Mouse (Mus musculus): Measurements from ENCODE around the gene Mtm1. TPM values are rescaled to one million over a fixed set of nuclear protein-coding genes. Genes with fewer than 3 reads are reported as not detected.

Gene Mtm1
- total RNA-seq, 1 experiment: 4.3 TPM

DNA sequence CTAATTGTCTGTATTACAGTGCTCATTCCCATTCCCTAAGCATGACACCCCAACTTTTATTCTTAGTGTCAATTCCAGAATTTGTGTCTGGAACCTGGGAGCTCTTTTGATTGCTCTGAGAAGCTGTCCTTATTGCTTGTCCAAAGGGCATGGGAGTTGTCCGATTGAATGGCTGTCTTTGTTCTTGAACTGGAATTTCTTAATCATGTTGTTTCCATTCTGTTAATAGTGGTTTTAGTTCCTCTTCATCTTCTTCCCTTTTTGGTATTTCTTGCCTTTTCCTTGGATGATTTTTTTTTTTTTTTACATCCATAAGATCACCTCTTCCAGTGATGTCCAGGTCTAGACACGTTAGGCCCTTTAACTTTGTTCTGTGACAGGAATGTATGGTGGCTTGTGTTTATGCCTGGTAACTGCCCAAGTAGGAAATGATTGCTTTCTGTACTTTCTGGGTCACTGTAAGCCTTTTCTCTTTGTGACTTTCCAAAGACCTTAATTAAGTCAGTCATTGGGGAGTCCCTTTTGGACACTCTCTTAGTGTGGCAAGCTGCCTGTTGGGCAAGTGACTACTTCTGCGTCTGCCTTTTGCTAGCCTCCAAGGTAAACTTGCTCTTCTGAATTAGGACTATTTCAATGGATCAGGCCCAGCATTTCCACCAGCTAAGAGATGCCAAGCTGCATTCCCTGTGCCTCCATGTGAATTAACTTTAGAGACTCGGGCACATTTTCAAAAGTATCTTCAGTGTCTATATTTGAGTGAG lies 12.3 kb downstream of the Mtm1 start:
- H3K4me3 ChIP-seq (ENCODE audit: insufficient read depth in 1 of 2, low read depth in 1 of 2, low read length in 2 of 2, poor library complexity in 1 of 2, severe bottlenecking in 1 of 2): no peak overlapping the region
- no peaks in the 10 kb centered on the region for H3K9me3 ChIP-seq (ENCODE audit: control insufficient read depth, insufficient read depth, low read depth, low read length)
- H3K36me3 ChIP-seq (ENCODE audit: control insufficient read depth, insufficient read depth, low read length, poor library complexity, severe bottlenecking): no peaks in the 10 kb centered on the region
- in situ Hi-C loops (cut with MboI; ENCODE audit: low sequenced_read_pairs in 2 of 2, unreplicated experiment in 2 of 2): no loop called here
- no peak overlapping the region for H3K9ac ChIP-seq (ENCODE audit: insufficient read depth, low read depth, low read length, poor library complexity, severe bottlenecking)
- DNase-seq (ENCODE audit: low read depth, low spot score): no peak
- H3K4me1 ChIP-seq (ENCODE audit: control insufficient read depth in 2 of 2, insufficient read depth in 2 of 2, low read length in 2 of 2, poor library complexity in 1 of 2): 0 out of 4 replicates have a peak, but pooled peaks cover 0 to 1% of the 10 kb centered on the region in 2 experiments
- no peak overlapping the region for H3K27ac ChIP-seq (ENCODE audit: insufficient read depth, low read depth, low read length, poor library complexity, severe bottlenecking)
- TF ChIP-seq CHD2 (IDR thresholded peaks at IDR 0.05; ENCODE audit: low read depth, low read length) (no peak), MAFK (IDR thresholded peaks at IDR 0.05; ENCODE audit: insufficient read depth, low read depth, low read length) (no peak), ZNF384 (IDR thresholded peaks at IDR 0.05; ENCODE audit: low read depth, low read length) (no peak), HCFC1 (IDR thresholded peaks at IDR 0.05; ENCODE audit: borderline replicate concordance, insufficient read depth, low read length) (no peak), ZC3H11A (IDR thresholded peaks at IDR 0.05; ENCODE audit: borderline replicate concordance, low read depth, low read length) (no peak)

DNA sequence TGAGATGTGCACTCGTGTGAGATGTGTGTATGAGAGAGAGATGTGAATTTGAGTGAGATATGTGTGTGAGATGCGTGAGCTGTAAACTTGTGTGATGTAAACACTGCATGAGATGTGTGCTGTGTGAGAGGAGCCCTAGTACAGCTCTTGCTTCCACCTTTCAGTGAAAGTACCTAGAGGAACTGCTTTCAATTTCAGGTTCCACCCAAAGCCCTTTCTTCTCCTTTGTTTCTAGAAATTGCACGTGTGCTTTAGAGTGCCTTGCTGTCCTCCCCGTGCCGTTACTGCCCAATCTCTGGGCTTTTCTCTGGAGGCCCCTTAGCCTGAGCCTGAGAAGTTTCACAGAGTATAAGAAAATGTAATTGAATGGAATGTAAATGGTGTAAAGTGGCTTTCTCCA lies 16.3 kb downstream of the Mtm1 start:
- Histone ChIP-seq H3K4me1 (ENCODE audit: control insufficient read depth in 2 of 2, insufficient read depth in 2 of 2, low read length in 2 of 2, poor library complexity in 1 of 2) (no peaks in the 10 kb centered on the region), H3K4me3 (ENCODE audit: insufficient read depth in 1 of 2, low read depth in 1 of 2, low read length in 2 of 2, poor library complexity in 1 of 2, severe bottlenecking in 1 of 2) (no peak overlapping the region), H3K9ac (ENCODE audit: insufficient read depth, low read depth, low read length, poor library complexity, severe bottlenecking) (no peak overlapping the region), H3K9me3 (ENCODE audit: control insufficient read depth, insufficient read depth, low read depth, low read length) (no peaks in the 10 kb centered on the region), H3K27ac (ENCODE audit: insufficient read depth, low read depth, low read length, poor library complexity, severe bottlenecking) (no peak overlapping the region), H3K36me3 (ENCODE audit: control insufficient read depth, insufficient read depth, low read length, poor library complexity, severe bottlenecking) (no peaks in the 10 kb centered on the region)
- TF ChIP-seq MAFK (IDR thresholded peaks at IDR 0.05; ENCODE audit: insufficient read depth, low read depth, low read length): no peak
- TF ChIP-seq ZC3H11A (IDR thresholded peaks at IDR 0.05; ENCODE audit: borderline replicate concordance, low read depth, low read length): no peak
- no peak for TF ChIP-seq ZNF384 (IDR thresholded peaks at IDR 0.05; ENCODE audit: low read depth, low read length)
- no peak for TF ChIP-seq HCFC1 (IDR thresholded peaks at IDR 0.05; ENCODE audit: borderline replicate concordance, insufficient read depth, low read length)
- TF ChIP-seq CHD2 (IDR thresholded peaks at IDR 0.05; ENCODE audit: low read depth, low read length): no peak
- DNase-seq (ENCODE audit: low read depth, low spot score): no peak
- in situ Hi-C loops (cut with MboI; ENCODE audit: low sequenced_read_pairs in 2 of 2, unreplicated experiment in 2 of 2): no loop called here

DNA sequence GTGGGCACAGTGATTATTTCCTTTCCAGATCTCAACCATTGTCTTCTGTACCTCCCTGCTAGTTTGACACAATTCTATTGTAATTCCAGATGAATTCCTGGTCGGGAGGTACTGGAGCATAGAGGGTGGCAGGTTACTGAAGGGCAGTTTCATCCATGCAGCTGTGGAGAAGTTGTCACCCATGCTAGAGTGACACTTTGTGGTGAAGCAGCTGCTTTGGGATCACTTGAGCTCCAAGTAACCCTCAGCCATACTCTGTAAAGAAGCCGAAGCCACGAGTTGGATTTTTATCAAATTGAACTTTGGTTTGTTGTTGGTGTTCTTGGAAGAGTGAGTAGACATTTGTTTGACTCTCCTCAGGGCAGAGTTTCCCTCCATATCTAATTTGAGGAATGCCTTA lies 17.6 kb downstream of the Mtm1 start:
- no peaks in the 10 kb centered on the region for H3K36me3 ChIP-seq (ENCODE audit: control insufficient read depth, insufficient read depth, low read length, poor library complexity, severe bottlenecking)
- TF ChIP-seq MAFK (IDR thresholded peaks at IDR 0.05; ENCODE audit: insufficient read depth, low read depth, low read length): no peak
- no peak for TF ChIP-seq CHD2 (IDR thresholded peaks at IDR 0.05; ENCODE audit: low read depth, low read length)
- no peak for TF ChIP-seq ZC3H11A (IDR thresholded peaks at IDR 0.05; ENCODE audit: borderline replicate concordance, low read depth, low read length)
- no peak for TF ChIP-seq ZNF384 (IDR thresholded peaks at IDR 0.05; ENCODE audit: low read depth, low read length)
- no peak for TF ChIP-seq HCFC1 (IDR thresholded peaks at IDR 0.05; ENCODE audit: borderline replicate concordance, insufficient read depth, low read length)
- in situ Hi-C loops (cut with MboI; ENCODE audit: low sequenced_read_pairs in 2 of 2, unreplicated experiment in 2 of 2): no loop called here
- no peak for DNase-seq (ENCODE audit: low read depth, low spot score)
- H3K4me3 ChIP-seq (ENCODE audit: insufficient read depth in 1 of 2, low read depth in 1 of 2, low read length in 2 of 2, poor library complexity in 1 of 2, severe bottlenecking in 1 of 2): no peak overlapping the region
- no peaks in the 10 kb centered on the region for H3K9me3 ChIP-seq (ENCODE audit: control insufficient read depth, insufficient read depth, low read depth, low read length)
- H3K4me1 ChIP-seq (ENCODE audit: control insufficient read depth in 2 of 2, insufficient read depth in 2 of 2, low read length in 2 of 2, poor library complexity in 1 of 2): no peaks in the 10 kb centered on the region
- no peak overlapping the region for H3K27ac ChIP-seq (ENCODE audit: insufficient read depth, low read depth, low read length, poor library complexity, severe bottlenecking)
- H3K9ac ChIP-seq (ENCODE audit: insufficient read depth, low read depth, low read length, poor library complexity, severe bottlenecking): no peak overlapping the region

DNA sequence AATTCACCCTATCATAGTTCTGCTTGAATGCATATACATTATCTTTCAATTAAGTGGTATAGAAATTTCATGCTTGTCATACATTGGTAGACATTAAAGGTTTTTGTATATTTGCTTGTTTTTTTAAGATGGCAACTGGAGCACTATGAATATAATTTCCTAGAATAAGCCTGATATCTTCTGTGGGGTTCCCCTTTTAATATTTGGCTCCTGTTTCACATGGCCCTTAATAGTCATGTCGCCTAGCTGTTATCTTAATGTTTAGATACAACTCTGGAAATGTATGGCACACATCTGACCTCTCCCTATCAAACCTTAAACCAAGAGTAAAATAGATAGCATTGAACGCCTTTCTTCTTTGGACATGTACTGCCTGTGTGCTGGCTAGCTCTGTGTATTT lies 20.3 kb downstream of the Mtm1 start:
- no peaks in the 10 kb centered on the region for H3K9me3 ChIP-seq (ENCODE audit: control insufficient read depth, insufficient read depth, low read depth, low read length)
- H3K4me1 ChIP-seq (ENCODE audit: control insufficient read depth in 2 of 2, insufficient read depth in 2 of 2, low read length in 2 of 2, poor library complexity in 1 of 2): no peaks in the 10 kb centered on the region
- no peak overlapping the region for H3K4me3 ChIP-seq (ENCODE audit: insufficient read depth in 1 of 2, low read depth in 1 of 2, low read length in 2 of 2, poor library complexity in 1 of 2, severe bottlenecking in 1 of 2)
- H3K9ac ChIP-seq (ENCODE audit: insufficient read depth, low read depth, low read length, poor library complexity, severe bottlenecking): no peak overlapping the region
- no peak for DNase-seq (ENCODE audit: low read depth, low spot score)
- H3K27ac ChIP-seq (ENCODE audit: insufficient read depth, low read depth, low read length, poor library complexity, severe bottlenecking): no peak overlapping the region
- TF ChIP-seq HCFC1 (IDR thresholded peaks at IDR 0.05; ENCODE audit: borderline replicate concordance, insufficient read depth, low read length): no peak
- TF ChIP-seq ZNF384 (IDR thresholded peaks at IDR 0.05; ENCODE audit: low read depth, low read length): no peak
- in situ Hi-C loops (cut with MboI; ENCODE audit: low sequenced_read_pairs in 2 of 2, unreplicated experiment in 2 of 2): no loop called here
- no peaks in the 10 kb centered on the region for H3K36me3 ChIP-seq (ENCODE audit: control insufficient read depth, insufficient read depth, low read length, poor library complexity, severe bottlenecking)

DNA sequence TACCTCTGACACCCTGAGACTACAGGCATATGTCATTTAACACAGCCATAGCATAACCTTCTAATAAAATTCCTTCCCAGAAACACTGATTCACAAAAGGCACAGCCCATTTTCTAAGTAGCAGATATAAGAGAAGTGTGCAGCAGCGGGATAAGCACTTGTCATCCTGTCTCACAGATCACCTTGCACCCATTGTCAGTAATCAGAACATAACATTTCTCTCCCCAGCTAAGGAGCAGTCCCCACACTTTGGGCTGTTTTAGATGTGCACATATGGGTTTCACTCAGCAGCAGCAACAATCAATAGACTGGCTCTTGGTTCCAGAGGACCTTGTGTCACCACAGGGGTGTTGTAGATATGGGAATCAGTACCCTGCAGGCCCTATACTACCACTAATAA lies 45.9 kb downstream of the Mtm1 start:
- Histone ChIP-seq H3K9me3 (ENCODE audit: control insufficient read depth, insufficient read depth, low read depth, low read length) (no peaks in the 10 kb centered on the region), H3K4me1 (ENCODE audit: control insufficient read depth in 2 of 2, insufficient read depth in 2 of 2, low read length in 2 of 2, poor library complexity in 1 of 2) (no peaks in the 10 kb centered on the region), H3K4me3 (ENCODE audit: insufficient read depth in 1 of 2, low read depth in 1 of 2, low read length in 2 of 2, poor library complexity in 1 of 2, severe bottlenecking in 1 of 2) (no peak overlapping the region), H3K27ac (ENCODE audit: insufficient read depth, low read depth, low read length, poor library complexity, severe bottlenecking) (no peak overlapping the region), H3K36me3 (ENCODE audit: control insufficient read depth, insufficient read depth, low read length, poor library complexity, severe bottlenecking) (no peaks in the 10 kb centered on the region), H3K9ac (ENCODE audit: insufficient read depth, low read depth, low read length, poor library complexity, severe bottlenecking) (no peak overlapping the region)
- TF ChIP-seq CHD2 (IDR thresholded peaks at IDR 0.05; ENCODE audit: low read depth, low read length) (no peak), MAFK (IDR thresholded peaks at IDR 0.05; ENCODE audit: insufficient read depth, low read depth, low read length) (no peak), HCFC1 (IDR thresholded peaks at IDR 0.05; ENCODE audit: borderline replicate concordance, insufficient read depth, low read length) (no peak), ZNF384 (IDR thresholded peaks at IDR 0.05; ENCODE audit: low read depth, low read length) (no peak), ZC3H11A (IDR thresholded peaks at IDR 0.05; ENCODE audit: borderline replicate concordance, low read depth, low read length) (no peak)
- DNase-seq (ENCODE audit: low read depth, low spot score): no peak
- in situ Hi-C loops (cut with MboI; ENCODE audit: low sequenced_read_pairs in 2 of 2, unreplicated experiment in 2 of 2): no loop called here
